Mouse (Mus musculus): ENCODE measurements around the gene Icos. TPM values are rescaled to one million over a fixed set of nuclear protein-coding genes. Genes with fewer than 3 reads are reported as not detected.

The Icos gene
- polyA plus RNA-seq, 1 experiment from 2014 or later, result 0.05 TPM

GRCm38 (mm10) chr1:60958287-60958686 lies 19.4 kb upstream of the Icos start:
- Histone ChIP-seq H3K9ac (ENCODE audit: low read depth, low read length) (no peak overlapping the region), H3K27me3 (ENCODE audit: control insufficient read depth, insufficient read depth, low read depth, low read length) (no peaks in the 10 kb centered on the region), H3K27ac (ENCODE audit: low read length) (no peak overlapping the region), H3K9me3 (replicated peaks; ENCODE audit: control insufficient read depth, low read length, poor library complexity, severe bottlenecking) (no peaks in the 10 kb centered on the region), H3K4me3 (ENCODE audit: low read depth, low read length) (no peak overlapping the region), H3K4me1 (ENCODE audit: control insufficient read depth, insufficient read depth, low read length) (no peaks in the 10 kb centered on the region), H3K4me2 (ENCODE audit: low read length) (no peak overlapping the region), H3K36me3 (ENCODE audit: control insufficient read depth, insufficient read depth, low read length) (no peaks in the 10 kb centered on the region)
- WGBS, result 100% methylated on average over 1 of the region's 1 CpGs
- ATAC-seq, result no peak

GRCm38 (mm10) chr1:60959246-60959645 lies 18.5 kb upstream of the Icos start:
- H3K27ac ChIP-seq (ENCODE audit: low read length), result no peak overlapping the region
- ATAC-seq, result no peak

GRCm38 (mm10) chr1:60960451-60960850 lies 17.3 kb upstream of the Icos start:
- 82% methylated on average over 11 of the region's 11 CpGs for WGBS
- no peaks in the 10 kb centered on the region for H3K9me3 ChIP-seq (replicated peaks; ENCODE audit: control insufficient read depth, low read length, poor library complexity, severe bottlenecking)
- no peak overlapping the region for H3K27ac ChIP-seq (ENCODE audit: low read length)
- no peaks in the 10 kb centered on the region for H3K4me1 ChIP-seq (ENCODE audit: control insufficient read depth, insufficient read depth, low read length)
- no peak for ATAC-seq
- H3K4me2 ChIP-seq (ENCODE audit: low read length), result no peak overlapping the region
- no peak overlapping the region for H3K9ac ChIP-seq (ENCODE audit: low read depth, low read length)
- no peak overlapping the region for H3K4me3 ChIP-seq (ENCODE audit: low read depth, low read length)
- H3K36me3 ChIP-seq (ENCODE audit: control insufficient read depth, insufficient read depth, low read length), result no peaks in the 10 kb centered on the region
- H3K27me3 ChIP-seq (ENCODE audit: control insufficient read depth, insufficient read depth, low read depth, low read length), result no peaks in the 10 kb centered on the region

More at GRCm38 (mm10) chr1:60959246-60959645, 18.5 kb upstream of the Icos start:
- H3K4me3 ChIP-seq (ENCODE audit: low read depth, low read length), result no peak overlapping the region
- no peak overlapping the region for H3K9ac ChIP-seq (ENCODE audit: low read depth, low read length)
- 90% methylated on average over 4 of the region's 4 CpGs for WGBS
- H3K4me1 ChIP-seq (ENCODE audit: control insufficient read depth, insufficient read depth, low read length), result no peaks in the 10 kb centered on the region
- H3K9me3 ChIP-seq (replicated peaks; ENCODE audit: control insufficient read depth, low read length, poor library complexity, severe bottlenecking), result no peaks in the 10 kb centered on the region
- H3K27me3 ChIP-seq (ENCODE audit: control insufficient read depth, insufficient read depth, low read depth, low read length), result no peaks in the 10 kb centered on the region
- no peak overlapping the region for H3K4me2 ChIP-seq (ENCODE audit: low read length)
- H3K36me3 ChIP-seq (ENCODE audit: control insufficient read depth, insufficient read depth, low read length), result no peaks in the 10 kb centered on the region

GRCm38 (mm10) chr1:60961080-60961479 lies 16.6 kb upstream of the Icos start:
- no peak overlapping the region for H3K27ac ChIP-seq (ENCODE audit: low read length)
- 30% methylated on average over 4 of the region's 4 CpGs for WGBS
- H3K36me3 ChIP-seq (ENCODE audit: control insufficient read depth, insufficient read depth, low read length), result no peaks in the 10 kb centered on the region
- no peaks in the 10 kb centered on the region for H3K27me3 ChIP-seq (ENCODE audit: control insufficient read depth, insufficient read depth, low read depth, low read length)
- no peak for ATAC-seq
- no peak overlapping the region for H3K9ac ChIP-seq (ENCODE audit: low read depth, low read length)
- H3K4me3 ChIP-seq (ENCODE audit: low read depth, low read length), result no peak overlapping the region
- no peak overlapping the region for H3K4me2 ChIP-seq (ENCODE audit: low read length)
- no peaks in the 10 kb centered on the region for H3K9me3 ChIP-seq (replicated peaks; ENCODE audit: control insufficient read depth, low read length, poor library complexity, severe bottlenecking)
- H3K4me1 ChIP-seq (ENCODE audit: control insufficient read depth, insufficient read depth, low read length), result no peaks in the 10 kb centered on the region

GRCm38 (mm10) chr1:60962095-60962494 lies 15.6 kb upstream of the Icos start:
- WGBS, result 92% methylated on average over 4 of the region's 4 CpGs
- no peaks in the 10 kb centered on the region for H3K4me1 ChIP-seq (ENCODE audit: control insufficient read depth, insufficient read depth, low read length)

GRCm38 (mm10) chr1:60967521-60967920 lies 10.2 kb upstream of the Icos start:
- no peak overlapping the region for H3K9ac ChIP-seq (ENCODE audit: low read depth, low read length)
- H3K9me3 ChIP-seq (replicated peaks; ENCODE audit: control insufficient read depth, low read length, poor library complexity, severe bottlenecking), result no peaks in the 10 kb centered on the region
- no peaks in the 10 kb centered on the region for H3K27me3 ChIP-seq (ENCODE audit: control insufficient read depth, insufficient read depth, low read depth, low read length)
- no peak overlapping the region for H3K4me3 ChIP-seq (ENCODE audit: low read depth, low read length)
- WGBS, result 43% methylated on average over 2 of the region's 2 CpGs
- no peak overlapping the region for H3K4me2 ChIP-seq (ENCODE audit: low read length)
- ATAC-seq, result no peak
- no peaks in the 10 kb centered on the region for H3K36me3 ChIP-seq (ENCODE audit: control insufficient read depth, insufficient read depth, low read length)
- H3K4me1 ChIP-seq (ENCODE audit: control insufficient read depth, insufficient read depth, low read length), result no peaks in the 10 kb centered on the region
- no peak overlapping the region for H3K27ac ChIP-seq (ENCODE audit: low read length)

More at GRCm38 (mm10) chr1:60962095-60962494, 15.6 kb upstream of the Icos start:
- H3K9me3 ChIP-seq (replicated peaks; ENCODE audit: control insufficient read depth, low read length, poor library complexity, severe bottlenecking), result no peaks in the 10 kb centered on the region
- no peak overlapping the region for H3K4me2 ChIP-seq (ENCODE audit: low read length)
- H3K27me3 ChIP-seq (ENCODE audit: control insufficient read depth, insufficient read depth, low read depth, low read length), result no peaks in the 10 kb centered on the region
- H3K9ac ChIP-seq (ENCODE audit: low read depth, low read length), result no peak overlapping the region
- H3K4me3 ChIP-seq (ENCODE audit: low read depth, low read length), result no peak overlapping the region
- no peak overlapping the region for H3K27ac ChIP-seq (ENCODE audit: low read length)
- H3K36me3 ChIP-seq (ENCODE audit: control insufficient read depth, insufficient read depth, low read length), result no peaks in the 10 kb centered on the region
- no peak for ATAC-seq

GRCm38 (mm10) chr1:60970846-60971245 lies 6.9 kb upstream of the Icos start:
- no peaks in the 10 kb centered on the region for H3K27me3 ChIP-seq (ENCODE audit: control insufficient read depth, insufficient read depth, low read depth, low read length)
- H3K9me3 ChIP-seq (replicated peaks; ENCODE audit: control insufficient read depth, low read length, poor library complexity, severe bottlenecking), result no peaks in the 10 kb centered on the region
- no peak overlapping the region for H3K4me3 ChIP-seq (ENCODE audit: low read depth, low read length)
- 89% methylated on average over 1 of the region's 1 CpGs for WGBS
- no peak overlapping the region for H3K9ac ChIP-seq (ENCODE audit: low read depth, low read length)
- no peaks in the 10 kb centered on the region for H3K36me3 ChIP-seq (ENCODE audit: control insufficient read depth, insufficient read depth, low read length)
- no peak overlapping the region for H3K4me2 ChIP-seq (ENCODE audit: low read length)
- no peaks in the 10 kb centered on the region for H3K4me1 ChIP-seq (ENCODE audit: control insufficient read depth, insufficient read depth, low read length)
- H3K27ac ChIP-seq (ENCODE audit: low read length), result no peak overlapping the region
- no peak for ATAC-seq

GRCm38 (mm10) chr1:60974221-60974620 lies 3.5 kb upstream of the Icos start:
- 81% methylated on average over 3 of the region's 3 CpGs for WGBS

GRCm38 (mm10) chr1:60975646-60976294 lies 2.0 kb upstream of the Icos start:
- H3K4me2 ChIP-seq (ENCODE audit: low read length), result no peak overlapping the region
- H3K27ac ChIP-seq (ENCODE audit: low read length), result no peak overlapping the region
- no peaks in the 10 kb centered on the region for H3K9me3 ChIP-seq (replicated peaks; ENCODE audit: control insufficient read depth, low read length, poor library complexity, severe bottlenecking)
- ATAC-seq, result no peak
- H3K4me1 ChIP-seq (ENCODE audit: control insufficient read depth, insufficient read depth, low read length), result no peaks in the 10 kb centered on the region
- 90% methylated on average over 5 of the region's 5 CpGs for WGBS
- H3K9ac ChIP-seq (ENCODE audit: low read depth, low read length), result no peak overlapping the region
- no peaks in the 10 kb centered on the region for H3K27me3 ChIP-seq (ENCODE audit: control insufficient read depth, insufficient read depth, low read depth, low read length)
- no peak overlapping the region for H3K4me3 ChIP-seq (ENCODE audit: low read depth, low read length)
- no peaks in the 10 kb centered on the region for H3K36me3 ChIP-seq (ENCODE audit: control insufficient read depth, insufficient read depth, low read length)

More at GRCm38 (mm10) chr1:60974221-60974620, 3.5 kb upstream of the Icos start:
- Histone ChIP-seq H3K4me3 (ENCODE audit: low read depth, low read length) (no peak overlapping the region), H3K27ac (ENCODE audit: low read length) (no peak overlapping the region), H3K36me3 (ENCODE audit: control insufficient read depth, insufficient read depth, low read length) (no peaks in the 10 kb centered on the region), H3K4me1 (ENCODE audit: control insufficient read depth, insufficient read depth, low read length) (no peaks in the 10 kb centered on the region), H3K27me3 (ENCODE audit: control insufficient read depth, insufficient read depth, low read depth, low read length) (no peaks in the 10 kb centered on the region), H3K9me3 (replicated peaks; ENCODE audit: control insufficient read depth, low read length, poor library complexity, severe bottlenecking) (no peaks in the 10 kb centered on the region), H3K9ac (ENCODE audit: low read depth, low read length) (no peak overlapping the region), H3K4me2 (ENCODE audit: low read length) (no peak overlapping the region)
- no peak for ATAC-seq
